ENCODE assay signal across 10 mouse cellular contexts in the genomic region with DNA sequence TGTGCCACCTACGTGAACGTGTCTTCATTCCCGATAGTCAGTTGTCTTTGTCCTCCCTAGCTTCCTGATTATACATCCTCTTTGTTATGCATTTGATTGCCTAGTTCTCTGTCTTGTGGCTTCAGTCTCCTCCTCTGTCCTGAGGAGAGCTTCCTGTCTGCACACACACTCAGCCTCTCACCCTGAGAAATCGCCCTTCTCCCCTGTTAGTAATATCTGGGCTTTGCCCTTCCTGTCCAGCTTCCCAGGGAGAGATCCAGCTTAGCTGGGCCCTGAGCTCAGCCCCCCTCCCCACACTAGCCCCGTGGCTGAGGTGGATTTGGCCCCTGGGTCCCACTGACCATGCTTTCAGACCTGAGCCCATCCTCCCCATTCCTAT.
A peak's percentile ranks its signal among the peaks of the same experiment; 100 is the strongest.
DNase-seq lines count a peak whose midpoint lies in the region; ATAC-seq lines count a peak whose summit lies in the region.
"Had no signal": no experiment of that assay in that cellular context is flagged by ENCODE, and none has a peak within 500 bp of the region (broad histone marks: within the 10 kb centered on the region; RNA-seq: fewer than 3 reads in every experiment).

No protein-coding gene starts in this region.

- no peak overlapping the region for H3K4me3 ChIP-seq in limb, embryonic 12.5 days (replicated peaks)
- no peak overlapping the region for H3K4me3 ChIP-seq in stomach, embryonic 16.5 days (replicated peaks; ENCODE audit: low read length)
- H3K4me3 ChIP-seq: heart, adult 2 months had no signal

- ATAC-seq in cerebellum, adult (ENCODE audit: insufficient number of reproducible peaks, low FRiP score, low TSS enrichment), result 0 out of 2 replicates have a peak, but pooled peaks have one; percentile 21
- ATAC-seq in limb, embryonic 12.5 days (ENCODE audit: insufficient number of reproducible peaks, insufficient read depth, low FRiP score, low TSS enrichment, low read depth), result no peak
- no peak for ATAC-seq in stomach, embryonic 16.5 days (ENCODE audit: insufficient read depth, low FRiP score)

- no peak overlapping the region for H3K9ac ChIP-seq in limb, embryonic 12.5 days (replicated peaks)
- no peak overlapping the region for H3K9ac ChIP-seq in stomach, embryonic 16.5 days (ENCODE audit: low read length)

- DNase-seq in cerebellum, adult 11 months, result no peak
- peak; percentile 12 for DNase-seq in lung, postnatal 25 days (ENCODE audit: low spot score)
- DNase-seq in lung, postnatal 4 days, result no peak
- DNase-seq in adipocyte (ENCODE audit: low spot score), result no peak
- no peak for DNase-seq in spleen, postnatal 4 days (ENCODE audit: low spot score in 2 of 2)
- DNase-seq: heart, adult 2 months; thymus, adult 2 months had no signal

- H3K9me3 ChIP-seq in limb, embryonic 12.5 days, result no peaks in the 10 kb centered on the region
- H3K9me3 ChIP-seq in stomach, embryonic 16.5 days (replicated peaks; ENCODE audit: control insufficient read depth, low read length), result no peaks in the 10 kb centered on the region

- peaks cover 9% of the 10 kb centered on the region for H3K36me3 ChIP-seq in limb, embryonic 12.5 days
- H3K36me3 ChIP-seq in stomach, embryonic 16.5 days (ENCODE audit: control insufficient read depth, insufficient read depth, low read length), result no peaks in the 10 kb centered on the region

- peak overlapping the region; percentile 23; the same call in 1 of the 2 replicates for H3K27ac ChIP-seq in limb, embryonic 12.5 days
- H3K27ac ChIP-seq in stomach, embryonic 16.5 days (ENCODE audit: low read length), result peak overlapping the region; percentile 11; the same call in 1 of the 2 replicates
- H3K27ac ChIP-seq: heart, adult 2 months had no signal

- peaks cover 30% of the 10 kb centered on the region for H3K4me1 ChIP-seq in limb, embryonic 12.5 days (replicated peaks)
- peaks cover 3% of the 10 kb centered on the region; the same call in 1 of the 2 replicates for H3K4me1 ChIP-seq in stomach, embryonic 16.5 days (ENCODE audit: control insufficient read depth, insufficient read depth, low read length)

- H3K27me3 ChIP-seq in limb, embryonic 12.5 days, result no peaks in the 10 kb centered on the region
- no peaks in the 10 kb centered on the region for H3K27me3 ChIP-seq in stomach, embryonic 16.5 days (ENCODE audit: control insufficient read depth, insufficient read depth, low read length)

- 48% methylated on average over 5 of the region's 5 CpGs for WGBS in limb, embryonic 12.5 days
- WGBS in stomach, embryonic 16.5 days, result 37% methylated on average over 5 of the region's 5 CpGs

- no peak overlapping the region; the same call in 1 of the 2 replicates for H3K4me2 ChIP-seq in limb, embryonic 12.5 days
- H3K4me2 ChIP-seq in stomach, embryonic 16.5 days (ENCODE audit: low read depth, low read length), result no peak overlapping the region
